Mouse (Mus musculus): ENCODE data around the gene Grik3.

DNA sequence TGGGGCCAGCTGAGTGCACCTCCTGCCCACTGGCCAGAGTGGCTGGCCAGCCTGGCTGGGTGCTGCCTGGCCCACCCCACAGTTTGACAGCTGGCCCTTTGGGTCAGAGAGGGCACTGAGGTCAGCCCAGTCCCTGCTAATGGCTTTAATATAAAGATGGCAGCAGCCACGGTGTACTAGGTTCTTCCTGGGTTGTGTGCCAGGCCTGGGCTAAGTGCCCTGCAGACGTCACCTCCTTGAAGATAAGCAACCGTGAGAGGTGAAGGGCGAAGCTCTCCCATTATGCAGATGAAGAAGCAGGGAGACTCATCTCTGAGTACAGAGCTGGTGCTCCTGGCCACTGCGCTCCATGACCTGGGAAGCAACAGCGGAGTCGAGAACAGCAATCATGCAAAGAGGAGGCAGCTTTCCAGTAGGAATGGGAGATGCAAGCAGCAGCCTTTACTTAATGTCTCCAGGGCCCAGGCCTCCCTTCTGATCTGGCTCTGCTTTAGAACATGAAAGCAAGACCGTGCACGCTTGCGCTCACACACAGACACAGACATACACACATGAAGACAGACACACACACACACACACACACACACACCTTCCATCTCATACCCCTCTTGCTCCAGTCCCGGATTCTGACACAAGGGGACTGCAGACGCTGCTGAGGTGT lies 81.3 kb downstream of the Grik3 start:
- TF ChIP-seq POLR2A (IDR thresholded peaks at IDR 0.05; ENCODE audit: low read depth, low read length) (no peak), CTCF (IDR thresholded peaks at IDR 0.05; ENCODE audit: borderline replicate concordance, insufficient read depth, low read length) (no peak)

Data from embryonic fibroblast, embryonic 13.5 days (primary cell).